Mouse (Mus musculus) ES-Bruce4 (cell line): ENCODE data around the gene Adam1b. TPM values are rescaled to one million over a fixed set of nuclear protein-coding genes. Genes with fewer than 3 reads are reported as not detected.

ENCODE experiments used
- H3K27ac ChIP-seq: 2 replicates; pipeline ENCODE4 v1.5.1; 2012; ENCODE audit warnings: low read length, inconsistent platforms; ENCODE audit not compliant: insufficient read depth
- H3K27me3 ChIP-seq: 2 replicates; pipeline ENCODE4 v1.6.1; 2012; ENCODE audit warnings: mild to moderate bottlenecking, low read length, inconsistent platforms; ENCODE audit not compliant: control insufficient read depth, poor library complexity, insufficient read depth, severe bottlenecking
- H3K36me3 ChIP-seq: 2 replicates; pipeline ENCODE4 v1.6.1; 2012; ENCODE audit warnings: inconsistent platforms, mild to moderate bottlenecking, low read length, moderate library complexity; ENCODE audit not compliant: control insufficient read depth, poor library complexity, insufficient read depth, severe bottlenecking
- H3K4me1 ChIP-seq: one replicate; pipeline ENCODE4 v1.8.1; 2011; ENCODE audit warnings: low read length; ENCODE audit not compliant: control insufficient read depth, insufficient read depth
- H3K4me3 ChIP-seq: 2 replicates; pipeline ENCODE4 v1.5.1; 2011; ENCODE audit warnings: low read depth, mild to moderate bottlenecking, low read length
- H3K9ac ChIP-seq: 2 replicates; pipeline ENCODE4 v1.6.1; 2012; ENCODE audit warnings: low read depth, mild to moderate bottlenecking, inconsistent platforms; ENCODE audit not compliant: poor library complexity, severe bottlenecking
- H3K9me3 ChIP-seq: replicated peaks from 2 replicates; pipeline ENCODE4 v1.6.1; 2012; ENCODE audit warnings: mild to moderate bottlenecking, low read length, inconsistent platforms; ENCODE audit not compliant: control insufficient read depth, poor library complexity, insufficient read depth, severe bottlenecking
- CTCF ChIP-seq: IDR thresholded peaks from one replicate; pipeline ENCODE4 v1.8.1; 2011; ENCODE audit warnings: low read depth, low read length
- EP300 ChIP-seq: IDR thresholded peaks from 2 replicates; pipeline ENCODE4 v1.6.1; 2011; ENCODE audit warnings: low read depth, low read length; ENCODE audit not compliant: insufficient read depth
- POLR2A ChIP-seq: IDR thresholded peaks from one replicate; pipeline ENCODE4 v1.8.1; 2011; ENCODE audit warnings: low read length; ENCODE audit not compliant: insufficient read depth
- polyA plus RNA-seq: library from polyadenylated mRNA; stranded (reverse); fragments of >200 nt; gene quantifications from 2 replicates; pipeline ENCODE4 v1.2.4, GENCODE M21; 2011; ENCODE audit warnings: low read depth; ENCODE audit not compliant: missing spikeins, insufficient read depth, insufficient read length

Gene Adam1b
- polyA plus RNA-seq, 1 experiment = not detected

GRCm38 (mm10) chr5:121477680-121478079 is 25.6 kb downstream of the Adam1b start:
- H3K9ac ChIP-seq = no peak overlapping the region
- H3K27me3 ChIP-seq = no peaks in the 10 kb centered on the region
- H3K36me3 ChIP-seq = no peaks in the 10 kb centered on the region
- H3K27ac ChIP-seq = no peak overlapping the region
- H3K4me1 ChIP-seq = no peaks in the 10 kb centered on the region
- H3K9me3 ChIP-seq = no peaks in the 10 kb centered on the region
- H3K4me3 ChIP-seq = no peak overlapping the region
- TF ChIP-seq CTCF (no peak), EP300 (no peak), POLR2A (no peak)

GRCm38 (mm10) chr5:121476040-121476439 is 27.2 kb downstream of the Adam1b start:
- H3K27ac ChIP-seq = no peak overlapping the region
- H3K4me3 ChIP-seq = no peak overlapping the region
- H3K9ac ChIP-seq = no peak overlapping the region
- no peaks in the 10 kb centered on the region for H3K27me3 ChIP-seq
- no peak for TF ChIP-seq POLR2A
- no peak for TF ChIP-seq EP300
- TF ChIP-seq CTCF = no peak
- no peaks in the 10 kb centered on the region for H3K36me3 ChIP-seq
- no peaks in the 10 kb centered on the region for H3K9me3 ChIP-seq
- no peaks in the 10 kb centered on the region for H3K4me1 ChIP-seq

- Histone ChIP-seq H3K4me3 (no peak overlapping the region), H3K27ac (no peak overlapping the region), H3K36me3 (no peaks in the 10 kb centered on the region), H3K4me1 (no peaks in the 10 kb centered on the region), H3K9ac (no peak overlapping the region), H3K27me3 (no peaks in the 10 kb centered on the region), H3K9me3 (no peaks in the 10 kb centered on the region)
- TF ChIP-seq POLR2A = no peak
- no peak for TF ChIP-seq EP300
- no peak for TF ChIP-seq CTCF
These were observed 28.6 kb downstream of the Adam1b start for GRCm38 (mm10) chr5:121474610-121475009.

GRCm38 (mm10) chr5:121472411-121472810 is 30.8 kb downstream of the Adam1b start:
- H3K9ac ChIP-seq = peak overlapping the region; percentile 50
- peak overlapping the region; percentile 64 for H3K4me3 ChIP-seq
- H3K27me3 ChIP-seq = no peaks in the 10 kb centered on the region
- no peaks in the 10 kb centered on the region for H3K36me3 ChIP-seq
- H3K4me1 ChIP-seq = no peaks in the 10 kb centered on the region
- TF ChIP-seq POLR2A = peak; percentile 18
- TF ChIP-seq EP300 = no peak
- no peak for TF ChIP-seq CTCF
- H3K27ac ChIP-seq = no peak overlapping the region
- H3K9me3 ChIP-seq = no peaks in the 10 kb centered on the region

GRCm38 (mm10) chr5:121469566-121469965 is 33.7 kb downstream of the Adam1b start:
- TF ChIP-seq EP300 (no peak), CTCF (no peak), POLR2A (no peak)

DNA sequence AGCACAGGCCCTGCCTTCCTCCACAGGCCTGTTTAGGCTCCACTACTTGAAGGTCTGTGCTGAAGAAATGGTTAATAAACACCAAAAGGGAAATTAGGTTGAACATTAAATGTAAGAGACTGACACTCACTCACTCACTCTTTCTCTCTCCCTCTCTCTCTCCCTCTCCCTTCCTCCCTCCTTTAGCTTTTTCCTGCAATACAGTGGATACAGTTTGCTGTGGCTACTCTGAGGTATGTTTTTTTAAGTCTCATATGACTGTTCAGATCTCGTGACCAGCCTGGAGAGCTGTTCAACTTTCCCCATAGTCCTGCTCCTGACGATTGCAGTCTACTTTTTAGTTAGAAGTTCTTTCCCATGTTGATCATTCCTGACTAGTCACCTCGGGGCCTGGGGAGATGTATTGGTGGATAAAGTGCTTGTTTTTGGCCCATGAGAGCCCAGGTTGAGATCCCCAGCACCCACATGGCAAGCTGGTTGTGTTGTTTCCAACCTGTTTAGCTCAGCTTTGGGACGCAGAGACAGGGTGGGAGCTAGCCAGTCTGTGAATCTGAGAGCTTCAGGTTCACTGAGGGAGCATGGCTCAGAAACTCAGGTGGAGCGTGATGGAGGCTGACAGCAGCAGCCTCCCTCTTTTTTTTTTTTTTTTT is 39.5 kb downstream of the Adam1b start:
- no peaks in the 10 kb centered on the region for H3K36me3 ChIP-seq
- no peak for TF ChIP-seq POLR2A
- no peak for TF ChIP-seq CTCF
- no peak for TF ChIP-seq EP300
- H3K27me3 ChIP-seq = no peaks in the 10 kb centered on the region
- peak overlapping the region; percentile 11; the same call in 1 of the 2 replicates for H3K9ac ChIP-seq
- peak overlapping the region; percentile 19 for H3K4me3 ChIP-seq
- no peak overlapping the region for H3K27ac ChIP-seq
- no peaks in the 10 kb centered on the region for H3K9me3 ChIP-seq
- no peaks in the 10 kb centered on the region for H3K4me1 ChIP-seq

More at GRCm38 (mm10) chr5:121469566-121469965, 33.7 kb downstream of the Adam1b start:
- Histone ChIP-seq H3K27ac (no peak overlapping the region), H3K4me3 (no peak overlapping the region), H3K4me1 (no peaks in the 10 kb centered on the region), H3K36me3 (no peaks in the 10 kb centered on the region), H3K27me3 (no peaks in the 10 kb centered on the region), H3K9me3 (no peaks in the 10 kb centered on the region), H3K9ac (no peak overlapping the region)
